Mouse (Mus musculus) liver, postnatal 0 days (tissue): ENCODE data around the gene Hoxa1. TPM values are rescaled to one million over a fixed set of nuclear protein-coding genes. Genes with fewer than 3 reads are reported as not detected.

Experiments
- ATAC-seq: fragments of 200-750 bp; cut with Nextera tagmentation; 2 replicates; pipeline ENCODE4 v1.8.0; 2017; ENCODE audit warnings: mild to moderate bottlenecking, moderate library complexity
- DNase-seq: peaks from one replicate; pipeline ENCODE4 v3.0.0-alpha.2; 2016
- H3K27ac ChIP-seq: fragments of 300-500 bp; sonication (generic); 2 replicates; pipeline ENCODE4 v1.5.1; 2014; ENCODE audit warnings: antibody characterized with exemption, moderate library complexity, mild to moderate bottlenecking, low read depth
- H3K27me3 ChIP-seq: fragments of 300-500 bp; sonication (generic); 2 replicates; pipeline ENCODE4 v1.6.1; 2014; ENCODE audit warnings: low read length, control low read depth, mixed read lengths; ENCODE audit not compliant: insufficient read depth
- H3K36me3 ChIP-seq: fragments of 300-500 bp; sonication (generic); replicated peaks from 2 replicates; pipeline ENCODE4 v1.6.1; 2014; ENCODE audit warnings: mild to moderate bottlenecking, control low read depth, low read length, moderate library complexity, mixed read lengths; ENCODE audit not compliant: insufficient read depth
- H3K4me1 ChIP-seq: fragments of 300-500 bp; sonication (generic); 2 replicates; pipeline ENCODE4 v1.6.1; 2014; ENCODE audit warnings: antibody characterized with exemption, mild to moderate bottlenecking, control low read depth; ENCODE audit not compliant: insufficient read depth
- H3K4me2 ChIP-seq: fragments of 300-500 bp; sonication (generic); 2 replicates; pipeline ENCODE4 v1.6.1; 2014; ENCODE audit warnings: low read depth, mild to moderate bottlenecking, low read length, moderate library complexity, mixed read lengths
- H3K4me3 ChIP-seq: fragments of 300-500 bp; sonication (generic); 2 replicates; pipeline ENCODE4 v1.5.1; 2014; ENCODE audit warnings: low read depth, low read length
- H3K9ac ChIP-seq: fragments of 300-500 bp; sonication (generic); replicated peaks from 2 replicates; pipeline ENCODE4 v1.6.1; 2014; ENCODE audit warnings: mild to moderate bottlenecking, moderate library complexity
- H3K9me3 ChIP-seq: fragments of 300-500 bp; sonication (generic); 2 replicates; pipeline ENCODE4 v1.6.1; 2016; ENCODE audit warnings: mild to moderate bottlenecking, control low read depth, low read length, mixed read lengths
- CTCF ChIP-seq: sonication (generic); IDR thresholded peaks from 2 replicates; pipeline ENCODE4 v1.5.1; 2016; ENCODE audit warnings: antibody characterized with exemption, low read depth
- EP300 ChIP-seq: IDR thresholded peaks from 2 replicates; pipeline ENCODE4 v1.6.1; 2016; ENCODE audit warnings: antibody characterized with exemption, low read depth, mild to moderate bottlenecking
- WGBS: fragments of 180-500 bp; shearing (Covaris S2); extraction: QIAGEN DNeasy Blood & Tissue Kit; methylation state at CpG from one replicate; pipeline ENCODE4 v1.1.7; 2014; ENCODE audit not compliant: insufficient replicate concordance; 5-methylcytosine and 5-hydroxymethylcytosine counted together
- polyA plus RNA-seq: library from polyadenylated mRNA; unstranded; fragments of >200 nt; fragmentation: Nextera tagmentation; extraction: Ambion mirVana; gene quantifications from 2 replicates; pipeline ENCODE4 v1.2.1, GENCODE M21; 2015

Gene Hoxa1
- polyA plus RNA-seq, 1 experiment from 2014 or later = 0.16 TPM

DNA sequence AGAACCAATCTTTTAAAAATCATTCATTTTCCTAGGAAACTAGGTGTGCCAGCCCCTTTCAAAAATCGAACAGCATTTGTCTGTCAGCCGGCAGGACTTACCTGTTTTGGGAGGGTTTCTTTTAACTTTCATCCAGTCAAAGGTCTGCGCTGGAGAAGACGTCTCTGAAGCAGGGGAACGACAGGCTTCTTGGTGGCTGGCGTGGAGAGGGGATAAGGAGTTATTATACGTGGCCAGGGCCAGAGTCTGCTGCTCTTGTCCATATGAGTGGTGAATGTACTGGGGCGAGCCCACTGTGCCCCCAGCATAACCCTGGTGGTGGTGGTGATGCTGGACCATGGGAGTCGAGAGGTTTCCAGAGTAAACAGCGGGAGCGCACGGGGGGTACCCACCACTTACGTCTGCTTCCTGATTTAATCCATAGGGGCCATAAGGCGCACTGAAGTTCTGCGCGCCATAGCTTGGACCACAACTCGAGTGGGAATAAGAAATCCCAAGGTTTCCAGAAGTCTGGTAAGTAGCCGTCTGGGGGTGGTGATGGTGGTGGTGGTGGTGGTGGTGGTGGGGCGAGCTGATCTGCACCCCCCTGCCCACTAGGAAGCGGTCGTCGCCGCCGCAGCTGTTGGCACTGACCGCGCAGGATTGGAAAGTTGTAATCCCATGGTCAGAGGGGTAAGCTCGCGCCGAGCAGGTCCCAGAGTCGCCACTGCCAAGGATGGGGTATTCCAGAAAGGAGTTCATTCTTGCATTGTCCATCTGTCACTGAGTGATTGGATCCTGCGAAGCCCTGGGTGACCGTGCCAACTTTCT is 446 bp downstream of the Hoxa1 start:
- Histone ChIP-seq H3K9me3 (no peaks in the 10 kb centered on the region), H3K27ac (no peak overlapping the region), H3K4me2 (peak overlapping the region; percentile 93), H3K9ac (no peak overlapping the region), H3K36me3 (no peaks in the 10 kb centered on the region), H3K27me3 (peaks cover 91% of the 10 kb centered on the region), H3K4me3 (peak overlapping the region; percentile 63), H3K4me1 (peaks cover 9% of the 10 kb centered on the region)
- DNase-seq (no peak), ATAC-seq (no peak)
- TF ChIP-seq EP300 = no peak
- no peak for TF ChIP-seq CTCF
- 3% methylated on average over 32 of the region's 32 CpGs for WGBS

DNA sequence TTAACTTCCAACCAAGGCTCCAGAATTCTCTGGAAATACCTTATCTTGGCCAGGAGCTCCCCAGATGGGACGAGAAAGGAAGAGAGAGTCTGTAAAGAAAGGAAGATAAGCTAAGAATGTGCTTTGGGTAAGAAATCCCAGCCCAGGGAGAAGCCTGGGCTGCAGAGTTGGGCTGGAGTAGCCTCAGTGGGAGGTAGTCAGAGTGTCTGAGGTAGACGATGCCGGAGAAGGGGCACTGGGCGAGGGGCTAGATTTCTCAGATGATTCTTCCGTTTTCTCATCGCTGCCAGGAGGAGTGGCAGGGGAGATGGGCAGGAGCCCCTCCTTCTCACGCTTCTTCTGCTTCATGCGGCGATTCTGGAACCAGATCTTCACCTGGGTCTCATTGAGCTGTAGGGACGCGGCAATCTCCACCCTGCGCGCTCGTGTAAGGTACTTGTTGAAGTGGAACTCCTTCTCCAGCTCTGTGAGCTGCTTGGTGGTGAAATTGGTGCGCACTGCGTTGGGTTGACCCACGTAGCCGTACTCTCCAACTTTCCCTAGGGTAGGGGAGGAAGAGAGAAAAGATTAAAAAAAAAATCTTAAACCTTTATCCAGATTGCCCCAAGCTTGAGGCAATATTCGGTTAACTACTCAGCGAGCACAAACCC is 1.4 kb downstream of the Hoxa1 start:
- H3K4me1 ChIP-seq = peaks cover 9% of the 10 kb centered on the region
- no peak overlapping the region for H3K4me3 ChIP-seq
- 10% methylated on average over 20 of the region's 20 CpGs for WGBS
- no peak overlapping the region for H3K27ac ChIP-seq
- H3K9ac ChIP-seq = no peak overlapping the region
- TF ChIP-seq EP300 (no peak), CTCF (no peak)
- no peak for ATAC-seq
- H3K36me3 ChIP-seq = no peaks in the 10 kb centered on the region
- no peak overlapping the region for H3K4me2 ChIP-seq
- no peaks in the 10 kb centered on the region for H3K9me3 ChIP-seq
- H3K27me3 ChIP-seq = peaks cover 89% of the 10 kb centered on the region
- no peak for DNase-seq

DNA sequence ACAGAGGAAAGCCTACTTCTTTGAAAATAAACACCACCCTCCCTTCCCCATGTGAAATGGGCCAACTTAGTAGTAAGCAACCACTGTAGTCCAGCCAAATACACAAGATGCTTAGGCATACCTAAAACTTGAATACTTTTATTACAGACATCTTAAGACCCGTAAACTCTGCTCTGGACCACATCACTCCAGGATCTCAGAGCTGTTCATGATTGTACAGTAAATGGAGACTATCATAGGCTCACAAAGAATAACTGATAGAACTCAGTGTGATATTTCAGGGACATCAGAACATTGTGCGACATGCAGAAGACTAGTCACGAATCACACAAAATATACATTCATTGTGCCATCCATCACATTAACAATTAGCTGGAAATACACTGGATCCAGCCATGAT is 2.6 kb downstream of the Hoxa1 start:
- TF ChIP-seq EP300 (no peak), CTCF (no peak)
- 71% methylated on average over 3 of the region's 3 CpGs for WGBS
- Histone ChIP-seq H3K9me3 (no peaks in the 10 kb centered on the region), H3K27me3 (peaks cover 89% of the 10 kb centered on the region), H3K4me2 (no peak overlapping the region), H3K27ac (no peak overlapping the region), H3K36me3 (no peaks in the 10 kb centered on the region), H3K4me1 (peaks cover 9% of the 10 kb centered on the region), H3K4me3 (no peak overlapping the region), H3K9ac (no peak overlapping the region)
- ATAC-seq = no peak
- no peak for DNase-seq

DNA sequence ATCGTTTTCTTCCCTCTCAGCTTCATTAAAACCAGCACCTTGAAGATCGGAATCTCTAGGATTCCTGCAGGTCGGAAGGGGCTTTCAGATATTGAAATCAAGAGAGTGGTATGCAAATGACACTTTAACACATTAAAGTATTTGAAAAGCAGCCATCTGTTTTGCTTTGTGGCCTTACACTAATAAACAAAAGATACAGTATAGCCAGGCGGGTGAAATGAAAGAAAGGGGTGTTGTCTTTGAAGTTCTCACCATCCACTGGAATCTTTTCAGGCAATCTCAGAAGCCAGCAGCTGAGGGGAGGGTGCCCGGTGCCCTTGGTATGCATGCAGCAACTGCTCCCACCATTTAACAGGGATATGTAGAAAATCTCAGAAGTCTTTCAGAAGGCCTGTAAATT is 4.1 kb downstream of the Hoxa1 start:
- WGBS = 55% methylated on average over 5 of the region's 5 CpGs
- no peak overlapping the region for H3K9ac ChIP-seq
- H3K27me3 ChIP-seq = peaks cover 87% of the 10 kb centered on the region
- H3K36me3 ChIP-seq = no peaks in the 10 kb centered on the region
- TF ChIP-seq CTCF (no peak), EP300 (no peak)
- H3K4me1 ChIP-seq = peaks cover 9% of the 10 kb centered on the region
- ATAC-seq = no peak
- H3K4me2 ChIP-seq = no peak overlapping the region
- DNase-seq = no peak
- H3K4me3 ChIP-seq = no peak overlapping the region
- no peaks in the 10 kb centered on the region for H3K9me3 ChIP-seq
- H3K27ac ChIP-seq = no peak overlapping the region

DNA sequence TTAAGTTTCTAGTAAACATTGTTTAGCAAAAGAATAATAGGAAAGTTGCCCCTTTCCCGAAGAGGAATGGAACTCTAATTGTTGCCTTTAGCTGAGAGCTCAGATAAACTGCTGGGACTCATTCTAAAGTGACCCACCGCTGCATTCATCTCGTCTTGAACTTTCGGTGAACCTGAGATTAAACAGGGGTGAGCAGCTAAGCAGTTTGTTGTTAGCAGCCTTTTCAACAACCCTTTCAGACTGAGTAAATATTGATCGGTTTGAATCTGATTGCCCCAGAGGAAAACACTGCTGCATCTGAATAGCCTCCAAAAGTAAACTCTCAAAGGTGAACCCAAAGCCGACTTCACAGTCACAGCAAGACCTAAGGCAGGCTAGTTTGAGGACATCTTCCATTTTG is 4.8 kb downstream of the Hoxa1 start:
- no peak overlapping the region for H3K27ac ChIP-seq
- no peak overlapping the region for H3K4me2 ChIP-seq
- H3K9me3 ChIP-seq = no peaks in the 10 kb centered on the region
- H3K4me3 ChIP-seq = no peak overlapping the region
- DNase-seq (no peak), ATAC-seq (no peak)
- H3K27me3 ChIP-seq = peaks cover 80% of the 10 kb centered on the region
- 13% methylated on average over 6 of the region's 6 CpGs for WGBS
- no peaks in the 10 kb centered on the region for H3K36me3 ChIP-seq
- TF ChIP-seq EP300 (no peak), CTCF (no peak)
- H3K9ac ChIP-seq = no peak overlapping the region
- H3K4me1 ChIP-seq = peaks cover 4% of the 10 kb centered on the region; the same call in 1 of the 2 replicates

DNA sequence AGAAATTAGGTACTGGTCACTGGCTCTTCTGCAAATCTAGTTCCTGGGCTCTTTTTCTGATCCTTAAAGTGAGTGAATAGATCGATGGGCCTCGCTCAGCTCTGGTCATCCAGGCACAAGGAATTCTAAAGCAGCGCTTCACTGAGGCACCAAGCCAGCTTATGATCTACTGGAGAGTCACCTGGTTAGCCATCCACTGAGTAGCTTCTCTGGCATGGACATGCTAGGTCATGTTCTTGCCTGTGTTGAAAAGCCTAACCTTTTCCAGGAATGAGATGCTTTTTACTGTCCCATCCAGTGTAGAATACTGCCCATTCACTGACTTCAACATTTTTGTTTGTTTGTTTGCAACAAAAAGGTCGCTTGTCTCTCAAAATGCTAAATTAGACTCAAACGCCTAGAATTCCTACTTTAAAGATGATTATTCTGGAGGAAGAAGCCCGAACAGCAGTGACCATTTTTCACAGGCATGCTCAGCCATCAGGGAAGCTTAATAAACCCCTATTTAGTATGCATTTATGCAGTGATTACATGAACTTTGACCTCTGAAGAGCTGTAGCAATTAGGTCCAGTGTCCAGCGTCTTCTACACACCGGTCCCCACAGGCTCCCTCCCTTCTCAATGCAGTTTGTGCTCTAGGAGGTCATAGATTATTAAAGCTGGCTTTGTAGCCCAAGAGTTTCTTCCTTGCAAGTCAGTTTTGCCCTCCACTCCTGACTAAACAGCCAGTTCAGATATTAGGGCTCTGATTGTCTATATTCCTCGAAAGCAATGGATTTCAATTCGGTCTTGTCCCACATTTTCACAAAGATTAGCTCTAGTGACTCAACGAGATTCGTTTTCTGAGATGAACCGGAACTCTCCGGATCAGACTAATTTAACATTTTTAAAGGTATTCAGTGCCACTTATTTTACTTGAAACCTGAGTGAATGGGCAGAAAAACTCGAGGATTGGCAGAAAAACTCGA is 5.6 kb downstream of the Hoxa1 start:
- no peak overlapping the region for H3K4me2 ChIP-seq
- 24% methylated on average over 16 of the region's 16 CpGs for WGBS
- DNase-seq (no peak), ATAC-seq (no peak)
- no peak overlapping the region for H3K9ac ChIP-seq
- H3K4me3 ChIP-seq = no peak overlapping the region
- no peaks in the 10 kb centered on the region for H3K36me3 ChIP-seq
- H3K27me3 ChIP-seq = peaks cover 78% of the 10 kb centered on the region
- H3K27ac ChIP-seq = no peak overlapping the region
- TF ChIP-seq EP300 = no peak
- no peak for TF ChIP-seq CTCF
- H3K9me3 ChIP-seq = no peaks in the 10 kb centered on the region
- H3K4me1 ChIP-seq = no peaks in the 10 kb centered on the region
